Mouse (Mus musculus): ENCODE data around the gene Il20ra.

- TF ChIP-seq CTCF (IDR thresholded peaks at IDR 0.05; ENCODE audit: low read depth): no peak
- no peak for TF ChIP-seq EP300 (IDR thresholded peaks at IDR 0.05; ENCODE audit: low read depth)
Observed at GRCm38 (mm10) chr10:19724158-19724832, 11.9 kb downstream of the Il20ra start.
